Mouse (Mus musculus) embryonic facial prominence, embryonic 14.5 days (tissue): Measurements from ENCODE around the gene Tarm1. TPM values are rescaled to one million over a fixed set of nuclear protein-coding genes. Genes with fewer than 3 reads are reported as not detected.
A peak's percentile ranks its signal among the peaks of the same experiment; 100 is the strongest.

ENCODE experiments used
- ATAC-seq: fragments of 200-750 bp; cut with Nextera tagmentation; 2 replicates; pipeline ENCODE4 v1.8.0; 2017; ENCODE audit warnings: low read depth, moderate number of reproducible peaks, moderate TSS enrichment
- DNase-seq: peaks from one replicate; pipeline ENCODE4 v3.0.0-alpha.2; 2015; ENCODE audit warnings: low spot score
- H3K27ac ChIP-seq: fragments of 300-500 bp; sonication (generic); replicated peaks from 2 replicates; pipeline ENCODE4 v1.5.1; 2014; ENCODE audit warnings: low read depth, mild to moderate bottlenecking, low read length, moderate library complexity
- H3K27me3 ChIP-seq: fragments of 300-500 bp; sonication (generic); replicated peaks from 2 replicates; pipeline ENCODE4 v1.6.1; 2014; ENCODE audit warnings: low read length; ENCODE audit not compliant: control insufficient read depth, insufficient read depth
- H3K36me3 ChIP-seq: fragments of 300-500 bp; sonication (generic); 2 replicates; pipeline ENCODE4 v1.6.1; 2014; ENCODE audit warnings: low read length, mixed read lengths; ENCODE audit not compliant: control insufficient read depth, insufficient read depth
- H3K4me1 ChIP-seq: fragments of 300-500 bp; sonication (generic); 2 replicates; pipeline ENCODE4 v1.6.1; 2014; ENCODE audit warnings: antibody characterized with exemption, low read length; ENCODE audit not compliant: control insufficient read depth, insufficient read depth
- H3K4me2 ChIP-seq: fragments of 300-500 bp; sonication (generic); 2 replicates; pipeline ENCODE4 v1.6.1; 2014; ENCODE audit warnings: low read depth, mild to moderate bottlenecking, low read length, moderate library complexity, mixed read lengths
- H3K4me3 ChIP-seq: fragments of 300-500 bp; sonication (generic); 2 replicates; pipeline ENCODE4 v1.5.1; 2014; ENCODE audit warnings: low read depth, mild to moderate bottlenecking, low read length
- H3K9ac ChIP-seq: fragments of 300-500 bp; sonication (generic); 2 replicates; pipeline ENCODE4 v1.6.1; 2014; ENCODE audit warnings: low read depth, mild to moderate bottlenecking, low read length, moderate library complexity, mixed read lengths
- H3K9me3 ChIP-seq: fragments of 300-500 bp; sonication (generic); 2 replicates; pipeline ENCODE4 v1.6.1; 2016; ENCODE audit warnings: low read length; ENCODE audit not compliant: control insufficient read depth
- WGBS: fragments of 180-500 bp; shearing (Covaris S2); extraction: QIAGEN DNeasy Blood & Tissue Kit; methylation state at CpG from one replicate; pipeline ENCODE4 v1.1.7; 2014; 5-methylcytosine and 5-hydroxymethylcytosine counted together
- polyA plus RNA-seq: library from polyadenylated mRNA; unstranded; fragments of >200 nt; fragmentation: Nextera tagmentation; extraction: Ambion mirVana; gene quantifications from 2 replicates; pipeline ENCODE4 v1.2.1, GENCODE M21; 2014

Gene Tarm1
- polyA plus RNA-seq, 1 experiment from 2014 or later: 0.29 TPM

GRCm38 (mm10) chr7:3463306-3463705, 39.1 kb downstream of the Tarm1 start:
- WGBS: 81% methylated on average over 4 of the region's 4 CpGs
- no peak for ATAC-seq
- H3K4me3 ChIP-seq: no peak overlapping the region

DNA sequence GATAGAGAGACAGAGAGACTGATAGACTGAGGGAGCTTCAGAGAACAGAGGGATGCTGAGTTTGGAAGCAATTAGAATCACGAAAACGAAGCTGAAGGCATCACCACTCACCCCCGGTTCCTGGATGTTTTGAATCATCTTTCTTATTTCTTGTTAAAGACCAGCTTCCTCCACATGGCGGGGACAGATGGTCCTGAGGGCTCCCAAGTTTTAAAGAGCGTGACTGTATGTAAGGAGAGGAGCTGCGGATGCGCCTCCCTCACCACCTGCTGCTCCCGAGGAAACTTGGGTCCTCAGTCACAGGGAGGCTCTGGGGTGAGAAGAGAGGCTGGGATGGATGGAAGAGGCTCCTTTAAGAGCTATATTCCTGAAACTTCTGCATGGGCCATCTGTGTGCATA, 42.2 kb downstream of the Tarm1 start:
- WGBS: 85% methylated on average over 8 of the region's 8 CpGs
- no peaks in the 10 kb centered on the region for H3K36me3 ChIP-seq
- ATAC-seq: no peak
- H3K27ac ChIP-seq: no peak overlapping the region
- H3K4me1 ChIP-seq: no peaks in the 10 kb centered on the region
- no peak overlapping the region for H3K4me2 ChIP-seq
- no peaks in the 10 kb centered on the region for H3K27me3 ChIP-seq
- DNase-seq: no peak
- H3K9me3 ChIP-seq: no peaks in the 10 kb centered on the region
- H3K9ac ChIP-seq: no peak overlapping the region
- no peak overlapping the region for H3K4me3 ChIP-seq

More at GRCm38 (mm10) chr7:3463306-3463705, 39.1 kb downstream of the Tarm1 start:
- H3K9me3 ChIP-seq: no peaks in the 10 kb centered on the region
- H3K36me3 ChIP-seq: no peaks in the 10 kb centered on the region
- H3K27ac ChIP-seq: no peak overlapping the region
- H3K4me1 ChIP-seq: no peaks in the 10 kb centered on the region
- no peak overlapping the region for H3K4me2 ChIP-seq
- DNase-seq: no peak
- H3K9ac ChIP-seq: no peak overlapping the region
- no peaks in the 10 kb centered on the region for H3K27me3 ChIP-seq

- no peaks in the 10 kb centered on the region for H3K36me3 ChIP-seq
- H3K4me2 ChIP-seq: no peak overlapping the region
- ATAC-seq (no peak), DNase-seq (no peak)
- no peak overlapping the region for H3K4me3 ChIP-seq
- H3K27ac ChIP-seq: no peak overlapping the region
- WGBS: 61% methylated on average over 9 of the region's 9 CpGs
- no peaks in the 10 kb centered on the region for H3K27me3 ChIP-seq
- no peak overlapping the region for H3K9ac ChIP-seq
- no peaks in the 10 kb centered on the region for H3K4me1 ChIP-seq
- H3K9me3 ChIP-seq: no peaks in the 10 kb centered on the region
Observed at GRCm38 (mm10) chr7:3457841-3458217, 44.6 kb downstream of the Tarm1 start.

DNA sequence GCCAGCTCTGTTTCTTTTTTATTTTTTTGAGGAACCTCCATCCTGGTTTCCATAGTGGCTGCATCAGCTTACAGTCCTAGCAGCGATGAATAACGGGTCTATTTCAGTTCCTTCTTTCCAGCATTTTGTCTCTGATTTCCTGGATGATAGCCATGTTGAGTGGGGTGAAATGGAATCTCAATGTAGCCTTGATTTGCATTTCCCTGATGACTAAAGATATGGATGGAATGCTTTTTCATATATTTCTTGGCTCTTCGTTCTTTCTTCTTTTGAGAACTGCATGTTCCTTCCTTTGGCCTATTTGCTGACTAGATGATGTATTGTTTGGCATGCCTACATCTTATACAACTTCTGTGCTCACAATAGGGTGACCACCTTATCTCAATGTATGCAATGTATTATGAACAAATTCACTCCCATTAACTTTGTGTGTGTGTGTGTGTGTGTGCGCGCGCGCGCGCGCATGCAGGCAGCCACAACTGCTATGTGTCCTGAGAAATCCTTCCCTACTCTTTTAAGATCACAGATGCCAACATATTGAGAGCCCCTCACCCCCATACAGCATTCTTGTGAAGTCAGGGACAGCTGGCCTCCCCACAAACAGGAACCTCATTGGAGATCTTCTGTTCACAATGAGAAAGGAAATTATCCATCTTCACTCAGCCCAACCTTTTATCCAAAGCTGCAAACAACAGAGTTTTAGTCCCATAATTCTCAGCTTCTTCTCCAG, 45.1 kb downstream of the Tarm1 start:
- peak; percentile 74 for DNase-seq
- Histone ChIP-seq H3K36me3 (no peaks in the 10 kb centered on the region), H3K27ac (no peak overlapping the region), H3K9ac (no peak overlapping the region), H3K4me1 (no peaks in the 10 kb centered on the region), H3K4me2 (no peak overlapping the region), H3K9me3 (no peaks in the 10 kb centered on the region), H3K27me3 (no peaks in the 10 kb centered on the region), H3K4me3 (no peak overlapping the region)
- no peak for ATAC-seq
- WGBS: 81% methylated on average over 10 of the region's 10 CpGs

DNA sequence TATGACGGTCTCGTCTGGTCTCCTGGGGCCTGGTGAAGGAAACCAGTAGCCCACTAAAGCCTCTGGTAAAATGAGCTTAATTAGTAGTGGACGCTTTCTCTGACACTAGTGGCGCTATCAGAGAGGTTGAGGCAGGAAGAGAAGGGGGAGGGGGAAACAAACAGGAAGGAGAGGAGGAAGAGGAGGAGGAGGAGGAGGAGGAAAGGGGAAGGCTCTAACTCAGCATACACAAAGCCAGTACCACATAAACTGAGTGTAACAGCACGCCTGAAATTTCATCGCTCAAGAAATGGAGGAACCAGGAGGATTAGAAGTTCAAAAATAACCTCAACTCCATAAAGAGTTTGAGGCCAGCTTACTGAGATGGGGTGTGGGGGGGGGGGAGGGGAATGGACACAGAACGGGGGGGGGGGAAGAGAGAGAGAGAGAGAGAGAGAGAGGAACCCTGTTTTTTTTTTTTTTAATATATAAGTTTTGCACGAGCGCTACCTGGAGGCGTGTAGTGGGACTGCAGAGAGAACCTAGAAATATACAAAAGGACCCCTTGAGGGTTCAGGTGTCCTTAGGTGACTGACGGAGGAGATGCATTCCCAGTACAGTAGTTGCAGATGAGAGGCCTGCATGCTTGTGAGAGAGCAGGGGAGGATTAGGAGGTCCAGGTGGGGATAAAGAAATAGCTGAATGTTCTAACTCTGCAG, 48.8 kb downstream of the Tarm1 start:
- ATAC-seq (no peak), DNase-seq (peak; percentile 67)
- H3K27me3 ChIP-seq: no peaks in the 10 kb centered on the region
- H3K4me3 ChIP-seq: no peak overlapping the region
- no peak overlapping the region for H3K27ac ChIP-seq
- H3K9me3 ChIP-seq: no peaks in the 10 kb centered on the region
- no peak overlapping the region for H3K4me2 ChIP-seq
- no peaks in the 10 kb centered on the region for H3K4me1 ChIP-seq
- no peaks in the 10 kb centered on the region for H3K36me3 ChIP-seq
- no peak overlapping the region for H3K9ac ChIP-seq
- 45% methylated on average over 10 of the region's 11 CpGs for WGBS

- Histone ChIP-seq H3K36me3 (no peaks in the 10 kb centered on the region), H3K4me3 (no peak overlapping the region), H3K9ac (no peak overlapping the region), H3K4me1 (no peaks in the 10 kb centered on the region), H3K9me3 (no peaks in the 10 kb centered on the region), H3K27me3 (no peaks in the 10 kb centered on the region), H3K4me2 (no peak overlapping the region), H3K27ac (no peak overlapping the region)
- ATAC-seq (no peak), DNase-seq (no peak)
- WGBS: 51% methylated on average over 12 of the region's 12 CpGs
Observed at GRCm38 (mm10) chr7:3452821-3453485, 49.5 kb downstream of the Tarm1 start.

DNA sequence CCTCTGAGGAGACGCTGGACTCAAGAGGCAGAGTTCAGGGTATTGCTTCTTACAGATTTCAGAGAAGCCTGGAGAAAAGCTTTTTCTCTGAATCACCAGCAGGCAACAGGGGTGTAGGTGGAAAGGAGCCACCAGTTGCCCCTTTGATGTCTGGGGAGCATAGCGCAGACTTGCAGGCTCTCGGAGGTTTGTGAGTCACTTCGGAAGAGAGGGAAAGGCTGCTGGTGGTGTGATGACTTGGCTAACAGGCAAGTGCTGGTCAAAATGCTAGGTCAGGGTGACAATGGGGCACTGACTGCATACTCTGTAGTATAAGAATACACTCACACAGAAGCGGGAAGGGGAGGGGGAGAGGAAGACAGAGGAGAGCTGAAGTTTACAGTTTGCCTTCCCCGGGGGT, 51.3 kb downstream of the Tarm1 start:
- Histone ChIP-seq H3K4me1 (no peaks in the 10 kb centered on the region), H3K27ac (no peak overlapping the region), H3K4me3 (no peak overlapping the region), H3K9ac (no peak overlapping the region), H3K27me3 (no peaks in the 10 kb centered on the region), H3K9me3 (no peaks in the 10 kb centered on the region), H3K4me2 (no peak overlapping the region), H3K36me3 (no peaks in the 10 kb centered on the region)
- ATAC-seq: no peak
- DNase-seq: no peak
- WGBS: 41% methylated on average over 6 of the region's 6 CpGs

DNA sequence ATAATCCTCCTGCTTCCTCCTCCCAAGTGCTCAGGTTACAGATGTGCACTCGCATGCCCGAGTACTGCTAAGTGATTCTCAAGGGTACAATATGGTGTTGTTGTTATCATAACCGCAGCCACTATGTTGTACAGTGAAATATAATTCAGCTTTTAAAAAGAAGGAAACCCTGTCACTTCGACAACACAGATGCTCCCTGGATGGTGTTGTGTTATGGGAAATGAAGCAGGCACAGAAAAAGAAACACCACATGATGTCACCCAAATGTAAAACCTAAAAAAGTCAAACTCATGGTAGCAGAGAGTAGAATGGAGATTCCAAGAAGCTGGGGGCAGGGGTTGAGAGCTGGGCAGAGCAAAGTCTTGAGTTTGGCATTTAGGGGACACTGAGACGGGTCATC, 51.8 kb downstream of the Tarm1 start:
- no peak for ATAC-seq
- no peaks in the 10 kb centered on the region for H3K4me1 ChIP-seq
- H3K27me3 ChIP-seq: no peaks in the 10 kb centered on the region
- H3K4me2 ChIP-seq: no peak overlapping the region
- no peaks in the 10 kb centered on the region for H3K9me3 ChIP-seq
- H3K36me3 ChIP-seq: no peaks in the 10 kb centered on the region
- no peak overlapping the region for H3K9ac ChIP-seq
- no peak overlapping the region for H3K27ac ChIP-seq
- H3K4me3 ChIP-seq: no peak overlapping the region
- 38% methylated on average over 5 of the region's 5 CpGs for WGBS
- DNase-seq: no peak
